Mouse (Mus musculus) bone marrow macrophage, adult 2 months (primary cell): ENCODE results near the gene Fam69b. TPM values are rescaled to one million over a fixed set of nuclear protein-coding genes. Genes with fewer than 3 reads are reported as not detected.

Experiments
- H3K27ac ChIP-seq: 2 replicates; pipeline ENCODE4 v1.5.1; 2012; ENCODE audit warnings: low read depth, low read length; ENCODE audit not compliant: insufficient read depth
- H3K4me1 ChIP-seq: 2 replicates; pipeline ENCODE4 v1.6.1; 2012; ENCODE audit warnings: low read length; ENCODE audit not compliant: control insufficient read depth, insufficient read depth
- H3K4me3 ChIP-seq: 2 replicates; pipeline ENCODE4 v1.5.1; 2012; ENCODE audit warnings: mild to moderate bottlenecking, low read length, moderate library complexity; ENCODE audit not compliant: insufficient read depth
- CTCF ChIP-seq: IDR thresholded peaks from 2 replicates; pipeline ENCODE4 v1.5.1; 2012; ENCODE audit warnings: low read depth, mild to moderate bottlenecking, low read length, moderate library complexity
- POLR2A ChIP-seq: IDR thresholded peaks from 2 replicates; pipeline ENCODE4 v1.6.1; 2012; ENCODE audit warnings: mild to moderate bottlenecking, low read depth, low read length, borderline replicate concordance
- polyA plus RNA-seq: library from polyadenylated mRNA; stranded (reverse); fragments of >200 nt; gene quantifications from 2 replicates; pipeline ENCODE4 v1.2.4, GENCODE M21; 2012; ENCODE audit not compliant: missing spikeins, insufficient read depth, insufficient read length

Gene Fam69b
- polyA plus RNA-seq, 1 experiment, result not detected

DNA sequence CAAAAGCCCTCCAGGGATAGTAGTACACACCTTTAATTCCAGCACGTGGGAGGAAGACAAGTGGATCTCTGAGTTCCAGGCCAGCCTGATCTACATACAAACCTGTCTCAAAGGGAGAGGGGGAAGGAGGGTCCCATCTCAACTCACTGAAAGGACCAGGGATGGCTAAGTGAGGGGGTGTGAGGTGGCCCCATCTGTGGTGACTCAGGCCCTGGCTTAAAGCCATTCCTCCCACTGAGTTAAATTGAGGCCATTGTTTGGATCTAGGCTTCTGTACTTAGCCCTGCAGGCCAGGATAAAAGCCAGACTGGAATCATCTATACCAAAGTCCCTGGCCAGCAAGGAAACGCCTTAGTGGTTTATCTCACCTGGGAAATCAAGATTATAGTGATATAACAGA is 7.0 kb upstream of the Fam69b start:
- TF ChIP-seq POLR2A, result no peak
- TF ChIP-seq CTCF, result no peak
- H3K27ac ChIP-seq, result no peak overlapping the region
- H3K4me1 ChIP-seq, result no peaks in the 10 kb centered on the region
- H3K4me3 ChIP-seq, result no peak overlapping the region

- no peak overlapping the region for H3K4me3 ChIP-seq
- H3K4me1 ChIP-seq, result peaks cover 2% of the 10 kb centered on the region; the same call in 1 of the 2 replicates
- H3K27ac ChIP-seq, result no peak overlapping the region
- no peak for TF ChIP-seq POLR2A
- TF ChIP-seq CTCF, result no peak
Measured at GRCm38 (mm10) chr2:26622984-26623383, 5.3 kb upstream of the Fam69b start.

GRCm38 (mm10) chr2:26625419-26625818 is 2.8 kb upstream of the Fam69b start:
- Histone ChIP-seq H3K4me3 (no peak overlapping the region), H3K4me1 (peaks cover 3% of the 10 kb centered on the region; the same call in 1 of the 2 replicates), H3K27ac (no peak overlapping the region)
- TF ChIP-seq POLR2A, result no peak
- no peak for TF ChIP-seq CTCF

DNA sequence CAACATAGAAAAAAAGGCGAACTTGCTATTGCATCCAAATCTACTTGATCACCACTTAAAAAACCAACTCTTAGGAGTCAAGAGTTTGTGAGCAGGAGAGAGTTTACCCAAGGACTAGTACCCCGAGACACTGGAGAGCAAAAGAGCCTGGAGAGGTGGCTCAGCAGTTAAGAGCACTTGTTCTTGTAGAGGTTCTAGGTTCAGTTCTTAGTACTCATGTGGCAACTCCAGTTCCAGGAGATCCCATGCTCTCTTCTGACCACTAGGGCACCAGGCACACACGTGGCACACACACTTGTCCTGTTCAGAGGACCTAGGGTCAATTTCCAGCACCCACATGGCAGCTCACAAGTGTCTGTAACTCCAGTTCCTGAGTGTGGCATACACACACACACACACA is 2.2 kb upstream of the Fam69b start:
- Histone ChIP-seq H3K4me3 (no peak overlapping the region), H3K4me1 (peaks cover 3% of the 10 kb centered on the region; the same call in 1 of the 2 replicates), H3K27ac (no peak overlapping the region)
- TF ChIP-seq CTCF (no peak), POLR2A (no peak)

DNA sequence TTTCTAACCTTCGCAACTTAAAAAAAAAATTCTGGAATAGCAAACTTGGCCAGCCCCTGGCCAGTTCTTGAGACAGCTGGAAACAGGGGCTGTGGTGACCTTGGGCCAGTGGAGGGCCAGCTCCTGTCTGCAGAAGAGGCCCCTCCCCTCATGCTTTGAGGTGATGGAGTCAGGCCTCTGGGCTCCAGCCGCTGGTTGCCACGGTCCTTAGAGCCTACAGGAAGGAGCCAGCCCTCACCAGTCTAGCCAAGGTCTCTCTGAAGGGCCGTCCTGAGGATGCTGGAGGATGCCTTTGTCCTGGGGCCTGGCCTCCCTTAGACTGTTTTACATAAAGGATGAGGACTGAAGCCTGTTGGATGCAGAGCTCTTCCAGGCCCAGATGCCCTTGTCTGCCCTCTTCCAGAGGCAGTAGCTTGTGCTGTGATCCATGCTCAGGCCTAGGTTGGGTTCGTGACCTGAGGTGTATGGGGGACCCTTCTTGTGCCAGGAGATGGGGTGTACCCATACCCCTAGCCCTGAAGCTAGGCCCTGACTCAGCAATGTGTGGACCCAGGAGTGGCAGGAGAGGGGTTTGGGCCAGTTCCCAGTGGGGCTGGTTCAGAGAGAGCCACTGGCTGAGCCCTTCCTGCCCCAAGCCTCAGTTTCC is 658 bp downstream of the Fam69b start:
- no peak overlapping the region for H3K27ac ChIP-seq
- peak overlapping the region; percentile 59 for H3K4me3 ChIP-seq
- TF ChIP-seq CTCF (no peak), POLR2A (no peak)
- peaks cover 3% of the 10 kb centered on the region; the same call in 1 of the 2 replicates for H3K4me1 ChIP-seq

- H3K4me1 ChIP-seq, result peaks cover 4% of the 10 kb centered on the region
- H3K4me3 ChIP-seq, result no peak overlapping the region
- TF ChIP-seq POLR2A (no peak), CTCF (no peak)
- no peak overlapping the region for H3K27ac ChIP-seq
Measured at GRCm38 (mm10) chr2:26632541-26633395, 4.5 kb downstream of the Fam69b start.

- Histone ChIP-seq H3K27ac (no peak overlapping the region), H3K4me3 (no peak overlapping the region), H3K4me1 (peaks cover 10% of the 10 kb centered on the region)
- TF ChIP-seq CTCF (no peak), POLR2A (no peak)
Measured at GRCm38 (mm10) chr2:26633953-26634530, 5.8 kb downstream of the Fam69b start.

DNA sequence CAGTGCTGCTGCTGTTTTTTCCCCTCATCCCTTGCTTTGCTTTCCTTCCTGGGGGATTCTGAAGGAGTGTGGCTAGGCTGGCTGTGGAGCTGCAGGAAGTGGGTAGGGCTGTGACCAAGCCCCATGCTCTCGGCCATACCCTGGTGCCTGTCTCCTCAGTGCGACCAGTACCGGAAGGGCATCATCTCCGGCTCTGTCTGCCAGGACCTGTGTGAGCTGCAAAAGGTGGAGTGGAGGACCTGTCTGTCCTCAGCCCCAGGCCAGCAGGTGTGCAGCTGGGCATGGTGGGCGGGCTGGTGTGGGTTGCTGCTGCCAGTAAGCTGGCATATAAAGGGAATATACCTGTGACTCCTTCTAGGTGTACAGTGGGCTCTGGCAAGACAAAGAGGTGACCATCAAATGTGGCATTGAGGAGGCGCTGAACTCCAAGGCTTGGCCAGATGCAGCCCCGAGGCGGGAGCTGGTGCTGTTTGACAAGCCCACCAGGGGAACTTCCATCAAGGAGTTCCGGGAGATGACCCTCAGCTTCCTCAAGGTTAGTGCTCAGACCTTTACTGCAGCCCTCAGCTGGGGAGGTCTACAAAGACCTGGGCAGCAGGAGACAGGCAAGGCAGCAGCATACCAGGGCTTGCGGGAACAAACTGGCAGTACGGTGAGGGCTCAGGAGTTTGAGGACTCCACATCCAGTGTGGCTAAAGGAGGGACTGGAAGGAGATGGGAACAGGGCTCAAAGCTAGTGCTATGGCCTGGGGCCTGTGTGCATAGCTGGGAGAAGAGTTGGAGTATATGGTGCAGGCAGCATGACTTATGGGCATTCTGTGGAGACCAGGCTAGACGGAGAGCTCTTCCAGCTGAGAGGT is 6.6 kb downstream of the Fam69b start:
- TF ChIP-seq POLR2A, result no peak
- TF ChIP-seq CTCF, result no peak
- no peak overlapping the region for H3K27ac ChIP-seq
- peaks cover 10% of the 10 kb centered on the region for H3K4me1 ChIP-seq
- no peak overlapping the region for H3K4me3 ChIP-seq
